Mouse (Mus musculus) heart, embryonic 11.5 days (tissue): Measurements from ENCODE around the gene Gca. TPM values are rescaled to one million over a fixed set of nuclear protein-coding genes. Genes with fewer than 3 reads are reported as not detected.

Source experiments
- ATAC-seq: fragments of 200-750 bp; cut with Nextera tagmentation; replicated peaks from 2 replicates; pipeline ENCODE4 v1.8.0; 2017; ENCODE audit warnings: moderate library complexity; ENCODE audit not compliant: insufficient number of reproducible peaks, low FRiP score, low TSS enrichment
- H3K27ac ChIP-seq: fragments of 300-500 bp; sonication (generic); 2 replicates; pipeline ENCODE4 v1.5.1; 2014; ENCODE audit warnings: mild to moderate bottlenecking, low read depth, low read length
- H3K27me3 ChIP-seq: fragments of 300-500 bp; sonication (generic); 2 replicates; pipeline ENCODE4 v1.6.1; 2014; ENCODE audit warnings: mild to moderate bottlenecking, low read length, mixed read lengths; ENCODE audit not compliant: control insufficient read depth, insufficient read depth
- H3K36me3 ChIP-seq: fragments of 300-500 bp; sonication (generic); 2 replicates; pipeline ENCODE4 v1.6.1; 2014; ENCODE audit warnings: mild to moderate bottlenecking, low read length, moderate library complexity, mixed read lengths; ENCODE audit not compliant: control insufficient read depth, insufficient read depth
- H3K4me1 ChIP-seq: fragments of 300-500 bp; sonication (generic); 2 replicates; pipeline ENCODE4 v1.6.1; 2014; ENCODE audit warnings: low read length; ENCODE audit not compliant: control insufficient read depth, insufficient read depth
- H3K4me2 ChIP-seq: fragments of 300-500 bp; sonication (generic); 2 replicates; pipeline ENCODE4 v1.6.1; 2014; ENCODE audit warnings: mild to moderate bottlenecking, moderate library complexity
- H3K4me3 ChIP-seq: fragments of 300-500 bp; sonication (generic); 2 replicates; pipeline ENCODE4 v1.5.1; 2014; ENCODE audit warnings: low read depth, low read length
- H3K9ac ChIP-seq: fragments of 300-500 bp; sonication (generic); 2 replicates; pipeline ENCODE4 v1.6.1; 2014; ENCODE audit warnings: mild to moderate bottlenecking, low read depth, low read length, moderate library complexity
- H3K9me3 ChIP-seq: fragments of 300-500 bp; sonication (generic); replicated peaks from 2 replicates; pipeline ENCODE4 v1.6.1; 2016; ENCODE audit warnings: low read length; ENCODE audit not compliant: control insufficient read depth
- WGBS: fragments of 180-500 bp; shearing (Covaris S2); extraction: QIAGEN DNeasy Blood & Tissue Kit; methylation state at CpG from one replicate; pipeline ENCODE4 v1.1.7; 2014; ENCODE audit not compliant: insufficient replicate concordance; 5-methylcytosine and 5-hydroxymethylcytosine counted together
- polyA plus RNA-seq: library from polyadenylated mRNA; unstranded; fragments of >200 nt; fragmentation: Nextera tagmentation; extraction: Ambion mirVana; gene quantifications from 2 replicates; pipeline ENCODE4 v1.2.1, GENCODE M21; 2014

Gene Gca
- polyA plus RNA-seq, 1 experiment from 2014 or later: 13.5 TPM

DNA sequence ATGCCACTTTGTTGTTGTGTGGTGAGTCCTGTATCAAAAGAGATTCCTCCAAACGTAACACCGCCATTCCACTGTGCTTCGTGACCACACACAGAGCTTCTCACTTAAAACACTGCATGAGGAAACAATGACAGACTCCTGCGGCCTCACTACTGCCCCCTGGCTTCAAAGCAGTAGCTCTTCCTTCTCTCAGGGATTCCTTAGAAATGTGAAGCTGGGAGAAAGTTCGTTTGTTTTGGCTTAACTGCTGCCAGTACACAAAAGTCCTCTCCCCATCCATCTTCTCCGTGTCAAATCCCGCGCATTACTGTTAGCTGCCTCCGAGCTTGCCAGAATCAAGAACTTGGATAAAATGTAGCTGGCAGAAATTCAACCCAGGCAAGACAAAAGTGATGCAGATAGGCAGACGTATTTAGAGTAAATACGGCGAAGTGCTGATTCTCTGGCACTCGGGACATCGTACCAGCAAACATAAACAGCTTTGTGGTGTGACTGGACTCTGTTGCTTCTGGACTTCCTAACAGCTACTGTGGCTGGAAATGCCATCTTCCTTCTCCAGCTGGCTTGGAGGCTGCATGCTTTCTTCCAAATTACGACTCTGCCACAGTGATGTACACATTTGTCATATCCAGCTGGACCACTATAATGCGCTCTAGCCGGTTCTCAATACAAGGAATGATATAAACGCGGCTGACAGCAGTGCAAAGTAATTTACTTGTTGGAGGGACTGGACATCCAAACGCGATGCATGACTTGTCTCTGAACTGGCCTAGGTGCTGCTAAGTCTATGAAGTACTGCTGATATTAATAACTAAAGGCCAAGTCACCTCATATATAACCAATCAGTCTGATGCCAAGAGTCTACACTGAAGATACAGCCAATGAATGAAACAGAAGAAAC is 20.4 kb upstream of the Gca start:
- WGBS: 54% methylated on average over 21 of the region's 21 CpGs
- Histone ChIP-seq H3K4me1 (peaks cover 3% of the 10 kb centered on the region; the same call in 1 of the 2 replicates), H3K4me2 (no peak overlapping the region), H3K4me3 (no peak overlapping the region), H3K27me3 (0 out of 2 replicates have a peak, but pooled peaks cover 2% of the 10 kb centered on the region), H3K9me3 (no peaks in the 10 kb centered on the region), H3K36me3 (no peaks in the 10 kb centered on the region), H3K9ac (no peak overlapping the region), H3K27ac (no peak overlapping the region)
- no peak for ATAC-seq

DNA sequence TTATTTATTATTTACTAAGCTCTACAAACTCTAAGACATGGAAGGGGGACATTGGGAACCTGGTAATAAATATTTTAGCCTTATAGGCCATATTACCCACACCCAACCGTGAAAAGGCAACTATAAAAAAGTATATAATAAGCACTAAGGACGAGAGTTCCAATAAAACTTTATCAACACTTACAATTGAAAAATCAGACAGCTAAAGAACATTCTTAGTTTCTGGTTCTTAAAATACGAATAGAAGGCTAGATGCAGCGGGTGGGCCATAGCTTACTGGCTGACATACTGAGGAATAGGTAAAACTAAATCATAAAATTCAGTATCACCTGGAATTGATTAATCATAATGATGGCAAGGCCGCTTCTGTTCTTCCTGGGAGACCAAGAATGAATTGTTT is 19.2 kb upstream of the Gca start:
- no peak overlapping the region for H3K27ac ChIP-seq
- no peak overlapping the region for H3K4me2 ChIP-seq
- H3K27me3 ChIP-seq: 0 out of 2 replicates have a peak, but pooled peaks cover 2% of the 10 kb centered on the region
- WGBS: 88% methylated on average over 5 of the region's 5 CpGs
- no peaks in the 10 kb centered on the region for H3K36me3 ChIP-seq
- H3K4me1 ChIP-seq: peaks cover 3% of the 10 kb centered on the region; the same call in 1 of the 2 replicates
- no peaks in the 10 kb centered on the region for H3K9me3 ChIP-seq
- H3K9ac ChIP-seq: no peak overlapping the region
- ATAC-seq: no peak
- no peak overlapping the region for H3K4me3 ChIP-seq

DNA sequence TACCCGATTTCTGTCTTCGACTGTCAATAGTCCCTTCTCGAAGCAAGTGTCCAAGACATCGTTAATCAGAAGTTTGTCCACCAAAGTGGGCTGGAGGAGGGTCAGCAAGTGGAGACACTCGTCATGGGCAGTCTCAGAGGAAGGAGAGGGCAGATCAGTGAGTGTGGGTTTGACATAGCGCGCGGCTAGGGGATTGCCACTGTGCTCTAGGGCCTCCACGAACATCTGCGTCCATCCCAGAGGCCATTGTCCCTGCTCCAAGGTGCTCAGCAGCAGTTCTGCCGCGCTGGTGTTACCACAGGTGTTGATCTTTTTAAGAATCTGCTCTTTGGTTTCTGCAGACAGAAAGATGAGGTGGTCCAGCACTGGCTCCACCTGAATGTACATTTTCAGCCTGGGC is 18.6 kb upstream of the Gca start:
- Histone ChIP-seq H3K9me3 (no peaks in the 10 kb centered on the region), H3K9ac (peak overlapping the region; percentile 77)

DNA sequence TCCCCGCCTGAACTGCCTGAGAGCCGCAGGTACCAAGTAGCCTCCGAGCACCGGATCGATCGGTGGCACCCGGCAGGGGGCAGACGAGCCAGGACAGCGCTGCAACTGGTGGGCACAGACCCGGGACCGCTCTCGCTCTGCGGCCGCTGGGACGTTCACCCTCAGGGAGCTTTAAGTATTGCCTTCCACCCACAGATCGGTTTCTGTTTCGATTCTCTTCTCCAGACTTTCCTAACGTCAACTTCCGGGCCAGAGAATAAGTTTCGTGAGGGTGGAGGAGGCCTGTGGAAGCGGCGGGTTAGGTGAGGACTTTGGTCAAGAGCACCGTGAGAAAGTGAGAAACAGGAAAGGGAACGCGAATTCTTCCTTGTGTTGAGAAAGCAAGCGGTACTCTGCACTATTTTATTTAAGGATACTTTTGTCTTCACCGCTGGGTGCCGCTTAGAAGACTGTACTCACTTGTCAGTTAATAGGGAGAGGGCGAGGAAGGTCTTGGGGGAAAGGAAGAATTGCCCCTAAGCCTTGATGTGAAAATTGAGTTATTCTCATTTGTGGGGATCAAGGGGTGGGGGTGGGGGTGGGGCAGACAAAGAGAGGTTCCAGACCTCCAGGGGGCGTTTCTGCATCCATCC is 18.0 kb upstream of the Gca start, which contains the start of gene Ifih1:
TSS of gene Ifih1 (minus strand) at position 242 of the 632 bp plus-strand sequence.
- Histone ChIP-seq H3K9ac (peak within 1 kb of the TSS; percentile 77), H3K4me2 (peak within 1 kb of the TSS; percentile 73), H3K4me3 (peak within 1 kb of the TSS; percentile 62), H3K36me3 (no peaks in the 10 kb centered on the region), H3K4me1 (peaks cover 3% of the 10 kb centered on the region; the same call in 1 of the 2 replicates), H3K9me3 (no peaks in the 10 kb centered on the region), H3K27me3 (0 out of 2 replicates have a peak, but pooled peaks cover 2% of the 10 kb centered on the region), H3K27ac (peak within 1 kb of the TSS; percentile 35; the same call in 1 of the 2 replicates)
- under 1% methylated on average over 30 of the region's 30 CpGs for WGBS
- peak; percentile 87 for ATAC-seq

More for the DNA sequence above, 18.6 kb upstream of the Gca start:
- peaks cover 3% of the 10 kb centered on the region; the same call in 1 of the 2 replicates for H3K4me1 ChIP-seq
- peak overlapping the region; percentile 62 for H3K4me3 ChIP-seq
- 0 out of 2 replicates have a peak, but pooled peaks have one; percentile 59 for ATAC-seq
- H3K36me3 ChIP-seq: no peaks in the 10 kb centered on the region
- H3K4me2 ChIP-seq: peak overlapping the region; percentile 73
- 0 out of 2 replicates have a peak, but pooled peaks cover 2% of the 10 kb centered on the region for H3K27me3 ChIP-seq
- no peak overlapping the region for H3K27ac ChIP-seq
- 37% methylated on average over 12 of the region's 12 CpGs for WGBS

- 0 out of 2 replicates have a peak, but pooled peaks cover 2% of the 10 kb centered on the region for H3K27me3 ChIP-seq
- no peak overlapping the region for H3K27ac ChIP-seq
- peak overlapping the region; percentile 73 for H3K4me2 ChIP-seq
- WGBS: 24% methylated on average over 6 of the region's 6 CpGs
- H3K4me3 ChIP-seq: peak overlapping the region; percentile 62
- peaks cover 3% of the 10 kb centered on the region; the same call in 1 of the 2 replicates for H3K4me1 ChIP-seq
- H3K36me3 ChIP-seq: no peaks in the 10 kb centered on the region
- no peaks in the 10 kb centered on the region for H3K9me3 ChIP-seq
- no peak for ATAC-seq
- H3K9ac ChIP-seq: peak overlapping the region; percentile 77; the same call in 1 of the 2 replicates
Observed at GRCm38 (mm10) chr2:62646671-62647289, 17.3 kb upstream of the Gca start.

- Histone ChIP-seq H3K9ac (no peak overlapping the region), H3K27ac (no peak overlapping the region), H3K9me3 (no peaks in the 10 kb centered on the region), H3K4me3 (no peak overlapping the region), H3K36me3 (no peaks in the 10 kb centered on the region), H3K4me1 (no peaks in the 10 kb centered on the region), H3K27me3 (no peaks in the 10 kb centered on the region), H3K4me2 (no peak overlapping the region)
- no peak for ATAC-seq
- WGBS: 49% methylated on average over 4 of the region's 4 CpGs
Observed at GRCm38 (mm10) chr2:62651890-62652289, 12.2 kb upstream of the Gca start.

GRCm38 (mm10) chr2:62652466-62652865 is 11.6 kb upstream of the Gca start:
- no peaks in the 10 kb centered on the region for H3K9me3 ChIP-seq
- H3K27me3 ChIP-seq: no peaks in the 10 kb centered on the region
- no peak overlapping the region for H3K9ac ChIP-seq
- 75% methylated on average over 4 of the region's 4 CpGs for WGBS
- ATAC-seq: no peak
- no peak overlapping the region for H3K27ac ChIP-seq
- no peak overlapping the region for H3K4me3 ChIP-seq
- no peaks in the 10 kb centered on the region for H3K36me3 ChIP-seq
- no peak overlapping the region for H3K4me2 ChIP-seq
- no peaks in the 10 kb centered on the region for H3K4me1 ChIP-seq
